Mouse (Mus musculus): ENCODE measurements at regions not wholly inside any gene's neighbourhood (a gene's known extent, or its start where the extent isn't known, plus 50 kb on each side); places are given as distances from the start of the nearest gene placed in this dataset.

DNA sequence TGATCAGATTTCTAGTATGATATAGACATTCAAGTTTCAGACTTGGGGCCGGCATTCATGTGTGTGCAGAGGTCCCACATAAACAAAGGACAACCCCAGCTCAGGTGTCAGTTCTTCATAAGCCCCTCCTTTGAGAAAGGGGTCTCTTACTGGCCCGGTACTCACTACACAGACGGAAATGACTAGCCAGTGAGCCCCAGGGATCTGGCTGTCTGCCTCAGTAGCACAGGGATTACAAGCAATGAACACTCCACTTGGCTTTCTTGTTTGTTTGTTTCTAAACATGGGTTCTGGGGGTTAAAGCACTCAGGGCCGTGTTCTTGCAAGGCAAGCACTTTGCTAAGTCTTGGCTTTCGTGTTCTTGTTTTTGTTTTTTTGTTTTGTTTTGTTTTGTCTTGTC lies 115.3 kb upstream of the Atp6ap2 start:
- DNase-seq = no peak

DNA sequence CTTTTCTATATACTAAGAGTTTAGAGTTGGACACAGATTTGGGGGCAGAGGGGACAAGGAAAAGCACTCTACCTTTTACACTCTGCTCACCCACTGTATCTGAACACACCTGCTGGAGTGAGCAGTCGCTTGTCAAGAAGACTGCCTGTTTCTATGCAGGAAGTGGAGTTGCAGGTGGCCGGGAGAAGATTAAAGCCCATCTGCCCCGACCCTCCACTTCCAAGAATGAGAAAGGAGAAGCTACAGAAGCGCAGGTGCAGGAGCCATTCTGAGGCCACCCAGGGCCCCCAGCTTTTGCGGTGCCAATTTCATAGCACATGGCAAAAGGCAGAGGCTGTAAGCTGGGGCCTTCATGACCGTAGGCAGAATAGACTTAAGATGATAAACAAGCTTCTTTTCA lies 108.4 kb upstream of the Atp6ap2 start:
- DNase-seq = no peak

DNA sequence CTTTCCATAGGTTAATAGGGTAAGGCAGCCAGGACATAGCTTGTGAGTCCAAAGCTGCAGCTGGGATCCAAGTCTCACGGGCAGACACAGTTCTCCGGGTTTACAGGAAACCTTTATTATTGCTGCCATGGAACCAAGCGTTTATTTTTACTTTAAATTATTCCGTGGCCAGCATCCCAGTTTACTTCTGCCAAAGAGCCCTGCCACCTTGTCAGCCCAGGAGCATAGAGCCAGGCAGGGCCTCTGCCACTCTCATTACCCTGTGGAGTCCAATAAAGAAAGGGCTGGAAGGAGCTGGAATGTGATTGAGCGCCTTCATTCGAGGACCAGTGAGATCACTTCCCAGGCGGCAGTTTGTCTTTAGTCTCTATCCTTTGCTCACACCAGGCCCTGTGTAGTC lies 96.6 kb upstream of the Atp6ap2 start:
- DNase-seq = no peak

DNA sequence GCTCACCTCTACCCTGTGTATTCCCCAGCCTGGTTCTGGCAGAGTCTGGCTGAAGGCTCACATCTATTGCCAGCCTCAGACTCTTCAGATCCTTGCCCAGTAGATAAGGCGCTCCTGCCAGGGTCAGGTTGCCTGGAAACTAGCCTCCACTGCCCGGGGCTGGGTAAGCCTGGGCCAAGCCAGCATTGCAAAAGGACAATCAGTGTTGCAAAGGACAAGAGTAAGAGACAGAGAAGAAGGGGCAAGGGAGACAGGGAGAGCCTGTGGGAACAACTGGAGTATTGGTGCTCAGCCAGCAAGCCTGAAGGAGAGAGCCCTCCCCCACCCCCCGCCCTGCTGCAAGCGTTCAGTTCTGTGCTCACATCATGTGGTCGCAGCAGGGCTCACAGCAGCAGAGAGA lies 94.4 kb upstream of the Atp6ap2 start:
- no peak for DNase-seq

DNA sequence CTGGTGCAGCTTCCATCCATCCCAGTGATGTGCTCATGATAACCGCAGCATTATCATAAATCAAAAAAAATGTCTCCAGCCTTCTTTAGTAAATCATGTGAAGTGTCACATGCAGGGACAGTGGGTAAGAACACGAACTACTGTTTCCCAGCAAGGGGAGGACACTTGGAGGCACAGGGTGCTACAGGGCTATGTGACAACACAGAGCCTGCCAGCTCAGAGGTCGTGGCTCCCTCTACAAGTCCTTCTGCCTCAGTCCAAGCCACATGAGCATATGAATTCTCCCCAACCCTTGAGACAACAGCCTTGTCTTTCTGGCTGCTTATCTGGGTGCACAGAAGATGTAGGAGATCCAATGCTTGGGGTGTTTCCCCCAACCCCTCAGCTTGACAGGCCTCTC lies 93.7 kb upstream of the Atp6ap2 start:
- no peak for DNase-seq

DNA sequence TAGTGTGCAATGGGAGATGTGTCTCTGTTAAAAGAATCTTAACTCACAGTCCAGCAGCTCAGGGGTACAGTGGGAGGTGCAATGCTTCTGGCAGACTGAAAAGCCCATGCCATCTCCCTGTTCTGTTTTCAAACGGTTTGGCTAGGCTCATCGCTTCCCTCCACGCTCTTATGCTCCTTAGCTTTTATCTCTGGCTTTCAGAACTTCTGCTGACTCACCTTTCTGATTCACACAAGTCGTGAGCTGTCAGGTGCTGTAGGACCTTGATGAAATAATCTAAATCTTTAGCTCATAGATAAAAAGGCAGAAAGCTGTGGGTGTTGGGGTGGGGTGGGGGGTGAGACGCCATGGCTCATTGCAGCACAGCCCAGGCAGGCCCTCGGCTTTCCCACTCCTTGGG lies 93.1 kb upstream of the Atp6ap2 start:
- no peak for DNase-seq

DNA sequence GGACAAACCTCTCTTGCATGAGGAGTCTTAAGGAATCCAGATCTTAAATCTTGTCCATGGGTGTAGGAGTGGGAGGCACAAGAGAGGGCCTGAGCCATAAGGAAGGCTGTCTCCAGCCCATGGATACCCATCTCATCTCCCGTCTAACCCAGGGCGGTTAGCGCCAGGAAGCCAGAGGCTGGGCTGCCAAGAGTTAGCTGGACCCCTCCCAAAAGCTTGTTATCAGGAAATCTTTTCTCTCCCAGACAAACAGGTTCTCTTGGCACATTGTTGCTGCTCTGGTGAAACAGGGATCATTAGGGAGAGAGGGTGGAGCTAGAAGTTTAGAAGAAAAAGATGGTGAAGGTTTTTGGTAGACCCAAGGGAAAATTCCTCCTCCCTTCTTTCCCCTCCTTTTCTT lies 87.0 kb upstream of the Atp6ap2 start:
- no peak for DNase-seq

DNA sequence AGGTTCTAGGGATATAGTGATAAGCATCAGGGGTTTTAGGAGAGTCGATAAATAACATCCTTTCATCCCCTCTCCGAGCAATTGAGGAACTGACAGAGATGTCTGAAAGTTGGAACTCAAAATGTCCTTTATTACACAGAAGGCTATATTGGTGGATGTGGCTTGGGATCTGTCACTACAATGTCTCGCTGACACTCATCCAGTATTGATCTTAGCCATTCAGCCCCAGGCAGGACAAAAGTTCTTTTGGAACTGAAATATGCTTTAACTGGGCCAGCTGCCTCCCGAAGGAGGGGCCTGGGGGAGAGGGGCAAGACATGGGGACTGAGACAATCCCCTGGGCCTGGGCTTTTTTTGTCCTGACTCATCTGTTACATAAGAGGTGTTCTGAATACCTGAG lies 85.2 kb upstream of the Atp6ap2 start:
- DNase-seq = no peak

DNA sequence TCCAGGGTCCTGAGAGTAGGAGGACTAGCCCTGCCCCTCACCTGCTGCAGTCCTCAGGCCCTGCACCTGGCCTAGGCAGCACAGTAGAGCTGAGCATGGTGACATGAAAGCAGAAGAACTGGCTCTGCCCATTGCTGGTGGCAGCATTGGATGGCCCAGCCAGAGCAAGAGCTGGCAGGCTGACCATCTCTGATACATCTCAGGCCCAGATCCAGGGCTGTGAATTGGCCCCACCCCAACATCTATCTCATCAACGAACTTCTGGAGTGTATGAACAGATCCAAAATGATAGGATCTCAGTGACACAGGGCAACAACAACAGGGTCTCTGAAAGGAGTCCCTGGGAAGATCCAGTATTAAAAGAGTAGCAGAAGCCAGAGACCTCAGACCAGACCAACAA lies 84.0 kb upstream of the Atp6ap2 start:
- DNase-seq = no peak

DNA sequence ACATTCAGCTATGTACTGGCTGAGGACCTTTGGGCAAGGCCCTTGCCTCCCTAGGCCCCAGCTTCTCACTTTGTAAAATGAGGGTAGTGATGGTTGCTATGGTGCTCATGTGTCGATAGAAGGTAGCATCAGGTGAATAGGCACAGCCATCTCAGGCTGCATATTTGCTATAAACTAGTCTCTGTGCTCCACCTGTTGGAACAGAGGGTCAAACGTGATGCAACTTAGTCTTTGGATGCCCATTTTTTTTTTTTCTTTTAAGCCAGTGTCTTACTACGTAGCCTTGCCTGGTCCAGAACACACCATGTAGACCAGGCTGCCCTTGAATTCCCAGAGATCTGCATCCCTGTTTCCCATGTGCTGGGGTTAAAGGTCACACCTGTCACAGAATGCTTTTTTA lies 76.5 kb upstream of the Atp6ap2 start:
- DNase-seq = no peak

DNA sequence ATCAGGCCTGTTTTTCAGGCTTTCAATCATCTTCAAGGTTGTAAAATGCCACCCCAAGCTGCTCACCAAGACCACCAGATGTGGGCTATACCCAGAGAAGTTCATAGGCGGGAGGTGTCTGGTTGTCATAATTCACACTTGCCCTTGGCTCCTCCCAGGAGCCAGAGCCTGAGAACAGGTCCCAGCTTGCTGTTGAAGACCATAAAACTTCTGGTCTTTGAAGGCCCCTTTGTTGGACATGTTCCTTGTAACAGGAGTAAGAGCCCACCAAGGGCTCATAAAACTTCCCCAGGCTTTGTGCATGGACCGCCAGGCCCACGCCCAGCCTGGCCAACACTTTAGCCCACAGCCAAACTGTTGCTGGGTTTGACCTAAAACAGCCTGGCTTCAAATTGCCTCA lies 62.6 kb upstream of the Atp6ap2 start:
- DNase-seq = no peak

DNA sequence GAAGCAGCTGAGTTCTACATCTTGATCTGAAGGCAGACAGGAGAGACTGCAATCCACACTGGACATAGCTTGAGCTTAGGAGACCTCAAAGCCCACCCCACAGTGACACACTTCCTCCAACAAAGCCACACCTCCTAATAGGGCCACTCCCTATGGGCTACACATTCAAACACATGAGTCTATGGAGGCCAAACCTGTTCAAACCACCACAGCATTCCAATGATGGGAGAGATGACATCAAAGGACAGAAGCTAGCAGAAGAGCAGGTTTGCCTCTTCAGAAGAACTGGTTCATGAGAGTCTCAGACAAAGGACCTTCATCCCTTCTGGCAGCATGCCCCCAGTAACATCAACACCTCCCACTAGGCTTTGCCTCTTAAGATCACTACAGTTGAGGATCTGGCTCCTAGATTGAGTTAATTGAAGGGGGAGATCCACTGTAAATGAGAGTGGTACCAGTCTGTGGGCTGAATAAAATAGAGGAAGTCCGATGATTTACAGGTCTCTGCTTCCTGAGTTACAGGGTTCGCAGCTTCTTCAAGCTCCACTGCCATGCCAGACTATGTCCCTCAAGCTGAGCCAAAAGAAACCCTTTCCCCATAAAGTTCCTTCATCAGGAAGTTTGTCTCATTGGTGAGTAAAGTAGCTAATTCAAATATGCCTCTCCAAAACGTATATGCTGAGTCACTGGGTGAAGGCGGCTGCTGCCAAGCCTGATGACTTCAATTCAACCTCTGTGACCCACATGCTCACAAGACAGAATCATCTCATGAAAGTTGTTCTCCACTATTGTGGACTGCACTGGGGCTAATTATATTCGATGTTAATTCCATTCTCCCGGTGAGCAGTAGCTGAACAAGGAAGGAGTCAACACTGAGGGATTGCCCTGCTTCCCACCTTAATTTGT lies 56.9 kb upstream of the Atp6ap2 start:
- no peak for DNase-seq

All from B cell, adult 2 months (primary cell).